Mouse (Mus musculus): ENCODE results near the gene Ugt2b36.
"Not testable (repeated sequence)": the region's sequence is repeated elsewhere in the genome, so short reads cannot be mapped to it uniquely, and the experiment has no call there.

Gene Ugt2b36

GRCm38 (mm10) chr5:87092346-87093027 is at the start of gene Ugt2b36:
Gene Ugt2b36 (minus strand): TSS chr5:87092555.
- no peak for DNase-seq

DNA sequence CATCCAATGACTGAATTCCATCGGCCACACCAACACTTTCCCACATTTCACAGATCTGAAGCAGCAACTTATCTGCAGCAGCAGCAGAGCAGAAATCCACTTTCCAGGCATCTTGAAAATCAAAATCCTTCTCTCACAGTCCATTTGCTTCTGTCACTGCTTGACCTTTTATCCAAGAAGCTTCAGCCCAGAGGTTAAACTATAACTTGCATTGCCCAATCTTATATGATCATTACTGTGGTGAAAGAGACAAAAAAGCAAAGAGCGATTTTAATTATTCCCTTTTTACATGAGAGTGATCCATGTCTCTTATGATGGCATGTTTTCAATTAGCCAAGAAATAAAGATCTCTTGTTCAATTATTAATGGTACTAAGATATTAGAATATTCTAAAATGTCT is 47.8 kb upstream of the Ugt2b36 start, which contains the start of gene Ugt2b5:
Gene Ugt2b5, minus strand, starts transcription at position 123 of the 400 bp plus-strand sequence.
- DNase-seq, result not testable (repeated sequence)

- DNase-seq, result not testable (repeated sequence)
Observed at GRCm38 (mm10) chr5:87103697-87104096, 11.3 kb upstream of the Ugt2b36 start.

- DNase-seq, result no peak
Observed at GRCm38 (mm10) chr5:87091111-87091510, 1.2 kb downstream of the Ugt2b36 start.

DNA sequence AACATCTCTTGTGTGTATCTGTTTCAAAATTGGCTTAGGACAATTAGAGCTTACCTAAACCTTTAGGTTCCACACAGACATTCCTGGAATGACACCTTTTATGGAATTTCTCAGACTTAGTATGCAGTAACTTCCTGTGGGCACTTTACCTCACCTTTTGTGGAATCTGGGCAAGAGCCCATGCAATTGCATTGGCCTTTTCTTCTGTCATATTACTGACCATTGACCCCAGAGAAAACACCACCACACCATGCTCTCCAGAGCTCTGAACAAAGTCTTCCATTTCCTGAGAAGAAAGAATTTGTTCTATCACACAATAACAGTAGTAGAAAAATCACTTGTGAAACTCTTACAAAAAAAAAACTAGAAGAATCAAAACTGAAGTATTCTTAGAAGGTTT is 3.1 kb downstream of the Ugt2b36 start:
- DNase-seq, result no peak

GRCm38 (mm10) chr5:87086269-87086668 is 6.1 kb downstream of the Ugt2b36 start:
- DNase-seq, result no peak

GRCm38 (mm10) chr5:87030624-87031023 is 61.7 kb downstream of the Ugt2b36 start:
- no peak for DNase-seq

GRCm38 (mm10) chr5:87027359-87027758 is 65.0 kb downstream of the Ugt2b36 start:
- DNase-seq, result no peak
